Mouse (Mus musculus) fibroblast of lung, adult 2 months (primary cell): Measurements from ENCODE around the gene Mpzl2.
A peak's percentile ranks its signal among the peaks of the same experiment; 100 is the strongest.

Experiments used
- DNase-seq: peaks from one replicate; pipeline ENCODE4 v3.0.0-alpha.2; 2011; ENCODE audit warnings: low read depth

The Mpzl2 gene

DNA sequence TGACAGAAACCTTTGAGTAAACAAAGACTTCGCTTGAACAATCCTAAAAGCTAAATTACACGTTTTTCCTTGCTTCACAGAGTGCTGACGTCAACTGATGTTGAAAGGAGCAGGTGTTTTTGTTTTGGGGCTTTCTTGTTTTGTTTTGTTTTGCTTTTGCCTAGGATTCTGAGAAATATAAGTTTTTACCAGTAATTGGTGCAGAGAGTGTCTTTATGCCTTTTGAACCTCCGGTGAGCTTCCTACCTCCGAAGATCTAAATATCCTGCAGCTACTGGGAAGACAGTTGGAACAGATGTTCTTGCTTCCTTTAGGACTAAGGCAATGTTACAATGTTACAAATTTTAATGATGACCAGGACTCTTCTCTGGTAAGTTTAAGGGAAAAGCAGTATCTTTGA is at the start of gene Mpzl2:
Gene Mpzl2 (plus strand): TSS at position 301 of the 400 bp plus-strand sequence.
- no peak for DNase-seq

DNA sequence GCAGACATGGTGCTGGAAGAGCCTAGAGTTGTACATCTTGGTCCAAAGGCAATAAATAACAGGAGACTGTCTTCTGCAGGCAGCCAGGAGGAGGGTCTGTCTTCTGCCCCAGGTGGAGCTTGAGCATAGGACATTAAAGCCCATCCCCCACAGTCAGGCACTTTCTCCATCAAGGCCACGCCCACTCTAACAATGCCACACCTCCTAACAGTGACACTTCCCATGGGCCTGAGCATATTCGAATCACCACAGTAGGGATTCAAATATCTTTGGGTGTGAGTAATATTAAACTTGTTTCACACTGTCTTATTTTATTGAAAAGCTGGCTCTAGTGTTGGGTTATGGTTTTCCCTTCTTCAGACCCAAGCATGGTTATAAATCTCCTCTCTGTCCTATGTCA is 47.8 kb upstream of the Mpzl2 start:
- DNase-seq = no peak

DNA sequence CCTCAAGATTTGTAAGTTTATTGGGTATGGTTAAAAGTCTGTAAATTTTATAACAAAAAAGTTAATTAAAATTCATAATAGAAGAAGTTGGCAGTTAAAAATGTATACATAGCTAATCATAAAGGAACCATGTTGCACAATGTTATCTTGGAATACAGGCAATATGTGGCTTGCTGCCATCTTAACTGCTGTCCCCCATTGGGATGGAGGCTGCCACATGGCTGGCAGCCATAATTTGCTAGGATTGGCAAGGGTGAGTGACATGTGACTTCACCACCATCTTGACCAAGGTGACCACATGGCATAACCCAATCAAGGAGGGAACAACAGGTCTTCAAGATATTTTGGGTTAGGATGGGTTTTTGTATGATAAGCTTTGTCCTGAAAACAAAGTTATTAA is 47.3 kb upstream of the Mpzl2 start:
- DNase-seq = no peak

DNA sequence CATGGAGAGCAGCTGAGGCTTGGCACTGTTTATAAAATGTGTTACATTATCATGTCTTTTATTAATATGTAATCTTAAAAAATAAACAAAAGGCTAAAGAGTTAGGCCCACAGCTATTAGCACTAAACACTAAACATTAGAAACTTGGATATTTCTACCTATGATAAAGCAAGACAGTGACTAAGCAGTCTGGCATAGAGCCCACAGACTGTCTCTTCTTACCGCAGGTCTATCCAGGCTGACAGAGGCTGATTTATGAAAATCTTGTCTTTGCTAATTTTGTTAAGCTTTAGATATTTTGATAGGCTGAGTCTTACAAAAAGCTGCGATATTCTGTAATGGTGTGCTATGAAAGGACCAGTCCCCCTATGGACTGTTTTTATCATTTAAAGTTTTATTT is 46.3 kb upstream of the Mpzl2 start:
- no peak for DNase-seq

DNA sequence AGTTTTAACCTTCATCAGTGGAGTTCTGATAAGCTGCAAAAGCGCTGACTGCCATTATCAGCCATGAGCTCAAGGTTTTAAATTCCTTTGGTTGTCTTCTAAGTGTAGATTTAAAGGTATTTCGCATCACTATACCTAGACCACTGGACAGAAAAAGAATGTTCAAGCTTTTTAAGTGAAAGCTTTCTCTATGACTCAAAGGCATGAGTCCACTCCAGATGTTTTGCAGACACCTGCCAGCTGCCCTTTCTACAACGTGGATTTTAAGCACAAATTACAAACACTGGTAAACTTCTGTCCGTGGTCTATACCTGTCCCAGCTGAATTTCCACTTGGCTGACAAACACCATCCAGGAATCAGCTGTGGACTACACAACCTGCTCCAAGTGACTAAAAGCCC is 44.6 kb upstream of the Mpzl2 start:
- no peak for DNase-seq

DNA sequence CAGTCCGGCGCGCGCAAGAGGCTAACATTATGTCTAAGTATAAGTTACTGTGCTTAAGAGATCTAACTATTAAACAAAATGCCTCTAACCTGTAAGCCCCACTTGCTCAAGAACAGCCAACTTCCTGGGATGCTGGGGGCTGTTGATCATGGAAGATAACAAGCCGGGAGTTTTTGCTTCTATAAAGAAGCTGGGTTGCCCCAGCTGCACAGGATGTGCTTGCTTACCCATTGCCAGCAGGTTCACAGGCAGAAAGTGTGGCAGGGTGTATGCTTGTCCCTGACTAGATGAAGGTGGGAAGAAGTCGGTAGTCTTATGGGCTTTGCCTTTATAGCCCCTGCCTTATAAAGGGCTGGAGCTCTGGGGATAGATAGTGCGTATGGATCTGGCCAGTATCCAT is 43.0 kb upstream of the Mpzl2 start:
- DNase-seq = no peak

DNA sequence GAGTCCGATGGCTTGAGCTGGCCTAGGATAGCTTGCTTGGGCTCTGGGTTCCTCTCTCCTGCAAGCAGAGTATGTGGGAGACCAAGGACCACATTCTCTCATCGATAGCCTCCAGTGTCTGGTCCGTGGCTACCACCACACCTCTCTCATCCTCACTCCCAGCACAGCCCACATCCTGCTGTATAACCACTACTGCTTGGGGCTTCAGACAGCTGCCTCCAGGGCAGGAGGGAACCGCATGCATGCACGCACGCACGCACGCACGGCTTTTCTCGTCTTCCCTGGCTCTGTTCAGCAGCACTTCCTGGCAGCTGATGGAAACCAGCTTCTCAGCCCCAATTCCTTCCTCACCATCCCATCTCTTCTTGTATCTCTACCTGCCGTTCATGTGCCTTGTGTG is 41.5 kb upstream of the Mpzl2 start:
- DNase-seq = no peak

DNA sequence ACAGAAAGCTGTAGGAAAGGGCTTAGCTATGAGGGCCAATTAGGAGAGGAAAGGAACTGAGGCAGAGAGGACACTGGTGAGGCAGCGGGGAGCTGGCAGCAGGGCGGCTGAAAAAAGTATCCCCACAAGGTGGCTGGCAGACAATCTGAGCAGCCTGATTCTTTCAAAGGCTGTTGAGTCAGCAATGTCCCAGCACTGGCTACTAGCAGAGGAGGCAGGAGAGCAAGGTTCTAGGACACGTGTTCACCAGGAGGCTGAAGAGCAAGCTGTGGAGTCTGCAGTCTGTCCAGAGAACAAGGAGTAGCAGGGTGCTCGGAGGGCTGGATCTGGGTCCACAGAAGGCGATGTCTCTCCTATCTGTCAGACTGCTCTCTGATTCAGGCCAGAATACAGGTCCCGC is 40.4 kb upstream of the Mpzl2 start:
- no peak for DNase-seq

DNA sequence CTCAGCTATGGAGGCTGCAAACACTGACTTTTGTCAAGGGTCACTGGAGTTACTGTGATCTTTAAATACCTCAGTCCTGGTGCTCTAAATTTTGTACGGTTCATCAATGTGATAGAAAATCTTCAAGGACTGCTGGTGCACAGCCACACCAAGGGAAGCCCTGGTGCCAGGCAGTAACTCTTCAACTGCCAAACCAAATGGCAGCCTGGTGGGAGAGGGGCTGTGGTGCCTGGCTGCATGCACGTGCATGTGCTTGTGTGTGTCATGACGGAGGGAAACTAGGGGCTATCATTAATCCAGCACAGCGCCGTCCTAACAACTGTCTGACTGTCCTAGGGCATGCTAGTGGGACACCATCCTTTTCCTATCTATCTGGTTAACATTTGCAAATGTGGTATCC is 39.8 kb upstream of the Mpzl2 start:
- DNase-seq = no peak

DNA sequence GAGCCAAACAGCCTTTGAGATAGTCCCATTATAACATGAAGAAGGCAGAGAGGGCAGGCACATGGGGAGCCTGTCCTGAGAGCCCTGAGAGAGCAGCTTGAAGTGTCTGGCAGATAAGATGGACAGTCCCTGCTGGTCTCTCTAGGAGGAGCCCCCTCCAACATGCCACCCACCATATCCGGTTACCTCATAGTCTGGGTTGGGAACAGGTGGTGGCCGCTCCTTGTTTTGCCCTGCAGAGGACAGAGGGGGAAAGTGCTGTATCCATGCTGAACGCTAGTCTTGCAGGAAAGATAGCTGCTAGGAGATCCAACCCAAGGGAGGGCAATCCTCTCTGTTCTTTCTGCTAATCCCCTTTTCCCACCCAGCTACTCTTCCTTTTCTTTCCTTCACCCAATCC is 39.4 kb upstream of the Mpzl2 start:
- no peak for DNase-seq

DNA sequence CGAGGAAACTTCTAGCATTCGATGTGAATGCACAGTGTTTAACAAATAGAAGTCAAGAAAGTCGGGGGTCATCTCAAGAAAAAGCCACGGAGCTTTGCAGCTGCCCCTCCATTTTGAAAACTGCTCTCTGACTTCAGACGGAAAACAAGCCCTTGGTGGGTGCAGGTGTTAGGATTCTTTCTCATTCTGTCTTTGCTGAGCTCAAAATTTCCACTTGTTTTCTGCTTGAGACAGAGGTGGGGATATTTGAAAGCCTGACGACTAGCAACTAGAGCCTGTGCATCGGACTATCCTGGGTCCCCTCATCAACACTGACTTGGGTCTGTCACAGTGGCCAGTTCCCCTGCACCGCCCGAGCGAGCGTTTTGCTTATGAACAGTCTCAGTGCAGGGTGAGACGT is 32.2 kb upstream of the Mpzl2 start:
- DNase-seq = no peak

DNA sequence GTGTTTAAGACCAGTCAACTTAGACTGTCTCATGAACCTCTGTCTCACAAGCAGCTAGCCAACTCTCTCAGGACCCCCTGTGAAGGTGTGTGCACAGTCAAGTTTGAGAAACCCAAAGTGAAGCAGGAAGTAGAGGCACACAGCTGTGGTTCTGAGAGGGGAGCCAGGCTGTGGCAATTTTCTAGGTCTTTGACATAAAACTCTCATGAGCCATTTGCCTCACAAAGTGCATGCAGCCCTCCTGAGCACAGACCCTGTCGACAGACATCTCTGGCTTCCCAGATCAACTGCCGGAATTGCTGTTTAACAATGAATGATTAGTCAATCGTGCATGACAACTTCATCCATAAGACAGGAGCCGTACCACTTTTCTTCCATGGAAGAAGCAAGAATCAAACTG is 31.3 kb upstream of the Mpzl2 start:
- no peak for DNase-seq

DNA sequence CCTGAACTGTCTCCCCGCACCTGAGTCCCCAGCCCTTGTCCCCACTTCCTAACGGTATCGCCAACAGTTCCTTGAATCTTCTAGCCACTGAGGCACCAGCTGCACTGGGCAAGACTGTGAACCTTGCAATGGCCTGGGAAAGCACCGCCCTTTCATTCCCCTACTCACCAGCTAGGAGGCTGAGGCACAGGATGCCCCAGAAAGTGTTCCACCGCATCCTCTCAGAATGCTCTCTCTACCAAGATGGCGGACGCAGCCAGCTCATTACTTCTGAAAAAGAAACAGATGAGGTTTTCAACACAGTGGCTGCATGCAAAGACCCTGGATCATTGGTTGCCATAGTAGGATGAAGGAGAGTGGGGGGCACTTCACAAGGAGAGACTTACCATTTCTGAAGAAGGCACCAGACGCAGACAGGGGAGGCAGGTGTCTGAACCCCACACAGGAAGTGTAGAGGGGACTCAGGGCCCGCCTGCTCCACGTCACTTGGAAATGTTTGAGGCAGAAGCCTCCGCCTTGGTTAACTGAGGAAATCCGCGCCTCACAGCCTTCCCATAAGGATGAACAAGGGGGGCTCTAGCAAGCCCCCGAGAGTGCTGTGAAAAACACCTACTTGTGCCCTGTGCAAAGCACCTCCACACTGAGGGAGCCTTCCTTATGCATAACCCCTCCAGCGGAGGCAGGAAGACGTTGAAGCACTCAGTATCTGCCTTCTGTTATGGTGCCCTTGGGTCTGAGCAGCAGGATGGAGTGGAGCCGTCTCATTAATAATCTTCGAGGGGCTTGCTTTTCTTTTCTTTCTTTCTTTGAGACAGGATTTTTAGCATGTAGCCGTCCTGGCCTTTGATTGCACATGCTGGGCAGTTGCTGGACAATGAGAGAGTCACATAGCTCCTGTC is 30.2 kb upstream of the Mpzl2 start, which contains the start of gene Cd3e:
Gene Cd3e (minus strand): TSS at position 448 of the 899 bp plus-strand sequence.
- DNase-seq = no peak

DNA sequence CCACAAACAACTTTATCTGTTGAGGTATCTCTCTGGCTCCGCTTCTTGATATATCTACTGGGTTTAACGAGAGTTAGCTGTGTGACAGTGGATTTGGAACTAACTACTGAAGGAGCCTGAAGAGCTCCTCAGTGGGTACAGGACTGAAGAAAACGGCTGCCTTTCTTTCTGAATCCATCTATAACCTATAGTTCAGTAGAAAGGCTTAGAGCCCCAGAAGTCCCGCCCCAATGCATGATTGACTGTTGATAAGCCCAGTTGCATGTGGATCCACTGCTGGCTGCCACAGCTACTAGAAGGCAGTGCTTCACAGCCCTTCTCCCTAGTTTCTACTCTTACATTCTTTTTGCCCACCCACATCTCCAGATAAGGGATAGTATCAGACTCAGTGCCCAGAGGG is 29.1 kb upstream of the Mpzl2 start:
- no peak for DNase-seq

DNA sequence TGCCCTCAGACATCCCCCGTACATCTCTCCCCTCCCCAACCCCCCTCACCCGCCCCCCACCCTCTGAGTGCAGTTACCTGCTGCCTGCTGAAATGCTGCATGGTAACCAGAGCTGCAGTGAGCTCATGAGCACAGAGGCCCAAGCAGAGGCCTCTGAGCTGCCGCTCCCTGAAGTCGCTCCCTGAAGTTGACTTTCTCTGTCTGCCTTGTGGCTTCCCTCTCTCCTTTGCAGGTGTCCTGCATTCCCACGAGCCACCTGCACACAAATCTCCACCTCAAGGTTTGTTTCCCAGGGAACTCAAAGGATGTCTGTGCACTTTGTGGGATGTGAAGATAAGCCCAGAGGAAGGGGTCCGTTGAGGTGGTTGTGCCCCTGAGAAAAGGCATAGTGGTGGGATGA is 28.3 kb upstream of the Mpzl2 start:
- DNase-seq = no peak

DNA sequence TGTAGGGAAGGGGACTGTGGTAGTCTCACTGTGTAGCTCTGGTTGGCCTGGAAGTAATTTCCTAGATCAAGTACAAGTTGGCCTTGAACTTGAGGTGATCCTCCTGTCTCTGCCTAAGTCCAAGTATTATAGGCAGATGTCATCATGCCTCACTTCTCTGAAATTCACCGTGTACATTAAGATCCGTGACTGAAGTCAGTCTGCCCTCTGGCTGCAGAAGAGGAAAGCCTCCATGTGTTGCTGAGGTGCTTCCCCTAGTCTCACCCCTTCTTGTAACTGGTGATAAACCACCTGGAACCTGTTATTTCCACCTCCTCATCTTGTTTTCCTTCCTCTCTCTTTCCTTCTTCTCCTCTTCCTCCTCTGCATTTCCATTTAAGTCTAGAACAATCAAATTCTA is 24.7 kb upstream of the Mpzl2 start:
- DNase-seq = no peak

DNA sequence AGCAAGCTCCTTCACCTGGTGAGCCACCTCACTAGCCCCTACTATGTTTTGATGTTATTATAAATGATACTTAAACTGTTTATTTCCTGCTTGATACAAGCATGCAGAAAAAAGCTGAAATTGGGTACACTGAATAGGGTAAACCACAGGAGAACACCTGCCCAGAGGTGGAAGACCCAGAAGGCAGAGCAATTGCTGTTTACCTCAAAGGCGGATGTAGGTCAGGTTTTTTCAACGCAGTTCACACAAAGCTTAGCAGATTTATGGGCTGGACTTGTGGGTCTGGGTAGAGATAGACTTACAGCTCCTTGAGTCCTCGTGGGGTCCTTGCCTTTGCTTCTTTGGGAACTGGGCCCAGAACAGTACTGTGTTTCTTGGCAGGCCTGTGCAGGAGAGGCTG is 23.8 kb upstream of the Mpzl2 start:
- no peak for DNase-seq

DNA sequence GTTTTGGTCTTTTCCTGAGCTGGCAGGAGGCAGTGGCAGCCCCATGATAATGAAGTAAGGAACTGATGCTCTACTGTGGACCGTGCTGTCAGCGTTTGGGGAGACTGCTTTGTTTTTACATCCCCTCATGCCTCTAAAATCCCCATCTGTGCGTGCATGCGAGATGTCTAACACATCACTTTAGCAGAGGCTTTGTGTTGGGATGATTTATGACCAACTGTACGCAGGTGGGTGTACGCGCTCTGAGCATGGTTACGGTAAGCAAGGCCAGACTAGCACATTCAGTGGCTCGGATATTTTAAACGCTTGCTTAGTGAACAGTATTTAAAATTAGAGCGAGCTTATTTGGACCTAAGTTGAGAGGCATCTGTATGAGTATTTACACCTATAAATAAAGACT is 21.6 kb upstream of the Mpzl2 start:
- no peak for DNase-seq

DNA sequence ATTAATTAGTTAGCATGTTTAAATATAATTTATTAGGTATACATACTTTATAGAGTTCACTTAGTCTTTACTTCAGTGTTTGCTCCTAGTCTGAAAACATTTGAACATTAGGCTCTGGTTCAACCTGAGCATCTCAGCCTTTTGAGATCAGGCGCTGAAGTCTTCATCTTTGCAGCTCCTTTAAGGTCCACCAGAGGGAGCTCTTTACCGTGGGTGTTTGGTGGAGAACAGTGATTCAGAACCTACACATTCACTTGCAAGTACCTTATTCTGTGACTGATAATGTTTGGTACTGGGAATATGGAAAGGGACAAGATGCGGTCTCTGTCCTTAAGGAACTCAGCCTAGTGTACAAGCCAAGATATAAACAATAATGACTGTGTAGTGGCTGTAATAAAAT is 16.8 kb upstream of the Mpzl2 start:
- DNase-seq = peak; percentile 28

DNA sequence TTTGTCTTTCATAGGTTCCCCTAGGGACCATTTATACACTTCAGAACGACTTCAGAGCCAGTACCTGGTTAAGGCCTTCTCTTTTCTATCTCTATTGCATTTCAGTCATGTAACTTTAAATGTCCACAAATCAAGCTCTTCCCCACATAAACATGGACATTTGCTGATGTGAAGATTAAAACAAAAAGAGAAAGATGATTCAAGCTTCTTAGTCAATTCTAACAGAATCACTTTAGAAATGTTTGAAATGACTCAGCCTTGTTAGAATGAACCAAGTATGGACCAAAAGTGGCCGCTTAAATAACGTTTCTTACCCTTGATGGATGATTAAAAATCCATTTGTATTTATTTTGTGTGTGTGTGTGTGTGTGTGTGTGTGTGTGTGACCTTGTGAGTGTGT is 16.0 kb upstream of the Mpzl2 start:
- no peak for DNase-seq

DNA sequence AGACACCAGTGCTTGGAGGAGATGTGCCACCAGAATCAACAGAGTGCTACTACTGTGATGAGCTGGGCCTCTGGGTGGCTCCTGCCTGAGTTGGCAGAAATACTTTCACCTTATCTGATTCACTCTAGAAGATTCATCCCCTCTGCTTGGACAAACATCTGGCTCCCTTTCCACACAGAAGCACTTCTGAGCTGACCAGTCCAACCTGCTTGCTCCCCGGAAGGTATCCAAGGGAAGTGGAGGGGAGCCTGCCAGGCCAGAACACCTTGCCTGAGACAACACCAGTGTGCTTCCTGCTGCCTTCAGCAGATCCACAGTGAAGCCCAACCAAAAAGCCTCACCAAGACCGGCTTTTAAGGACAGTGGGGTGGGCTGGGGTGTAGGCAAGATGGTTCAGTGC is 15.4 kb upstream of the Mpzl2 start:
- no peak for DNase-seq

DNA sequence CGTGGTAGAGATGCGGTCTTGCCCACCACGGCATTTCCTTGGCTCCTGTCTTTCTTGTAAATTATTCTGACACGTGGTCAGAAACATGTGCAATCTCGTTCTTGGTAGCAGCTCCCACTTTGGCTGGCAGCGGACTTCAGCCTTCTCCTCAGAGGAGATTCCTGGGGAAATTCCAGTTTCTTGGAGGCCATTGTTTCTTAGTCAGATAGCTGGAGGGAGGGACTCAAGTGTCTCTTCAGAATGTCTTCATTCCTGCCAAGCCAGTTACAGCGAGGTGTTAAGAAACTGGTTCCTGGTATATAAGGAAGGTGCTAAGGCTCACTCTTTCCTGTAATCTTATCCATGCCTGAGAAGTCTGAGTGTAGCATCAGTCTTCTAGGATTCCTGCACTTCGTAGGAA is 12.2 kb upstream of the Mpzl2 start:
- DNase-seq = no peak

DNA sequence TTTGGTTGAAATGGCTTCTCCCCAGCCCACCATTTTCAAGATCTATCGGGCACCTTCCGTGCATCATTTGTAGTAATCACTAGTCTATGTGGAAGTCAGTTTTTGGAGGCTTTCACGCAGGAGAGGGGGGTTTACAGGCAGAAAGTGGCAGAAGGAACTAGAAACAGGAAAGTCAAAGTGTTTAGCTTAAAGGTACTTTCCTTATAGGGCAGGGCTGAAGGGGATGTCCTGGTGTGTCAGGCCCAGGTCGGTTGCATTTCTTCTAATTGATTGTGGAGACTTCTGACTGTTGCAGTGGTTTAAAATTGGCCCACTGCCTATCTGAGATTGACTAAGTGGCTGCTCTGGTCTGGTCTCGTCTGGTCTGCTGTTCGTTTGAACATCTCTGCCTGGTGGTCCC is 9.3 kb upstream of the Mpzl2 start:
- no peak for DNase-seq

DNA sequence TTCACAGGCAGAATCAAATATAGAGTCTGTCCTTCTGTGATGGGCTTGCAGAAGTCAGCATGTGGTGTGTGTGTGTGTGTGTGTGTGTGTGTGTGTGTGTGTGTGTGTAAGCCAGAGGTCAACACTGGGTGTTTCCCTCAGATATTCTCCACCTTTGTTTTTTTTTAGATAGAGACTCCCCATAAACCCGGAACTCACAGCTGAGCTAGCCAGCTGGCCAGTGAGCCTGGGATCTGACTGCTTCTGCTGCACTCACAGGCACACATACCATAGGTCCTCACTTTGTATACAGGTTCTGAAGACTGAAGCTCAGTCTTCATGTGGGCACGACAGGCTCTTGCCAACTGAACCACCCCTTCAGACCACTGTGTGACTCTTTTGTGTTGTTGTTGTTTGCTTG is 7.3 kb upstream of the Mpzl2 start:
- DNase-seq = no peak
